Mouse (Mus musculus): ENCODE data around the gene Ppp1r17. TPM values are rescaled to one million over a fixed set of nuclear protein-coding genes. Genes with fewer than 3 reads are reported as not detected.

The Ppp1r17 gene
- not detected in 2 replicates for polyA plus RNA-seq (2012; ENCODE audit: insufficient read depth, insufficient read length, missing spikeins)

GRCm38 (mm10) chr6:56017291-56017994, at the start of gene Ppp1r17:
Gene Ppp1r17 (plus strand): TSS chr6:56017497.
- Histone ChIP-seq H3K27ac (replicated peaks; ENCODE audit: low read depth, low read length) (no peak within 1 kb of the TSS), H3K4me3 (ENCODE audit: insufficient read depth, low read depth, low read length) (no peak within 1 kb of the TSS), H3K4me1 (ENCODE audit: control insufficient read depth, insufficient read depth, insufficient read length, low read length) (no peaks in the 10 kb centered on the region)

- H3K4me1 ChIP-seq (ENCODE audit: control insufficient read depth, insufficient read depth, insufficient read length, low read length), result no peaks in the 10 kb centered on the region
- H3K27ac ChIP-seq (replicated peaks; ENCODE audit: low read depth, low read length), result no peak overlapping the region
- no peak overlapping the region for H3K4me3 ChIP-seq (ENCODE audit: insufficient read depth, low read depth, low read length)
These were observed 44.3 kb upstream of the Ppp1r17 start for GRCm38 (mm10) chr6:55972998-55973397.

- no peaks in the 10 kb centered on the region for H3K4me1 ChIP-seq (ENCODE audit: control insufficient read depth, insufficient read depth, insufficient read length, low read length)
- no peak overlapping the region for H3K4me3 ChIP-seq (ENCODE audit: insufficient read depth, low read depth, low read length)
- H3K27ac ChIP-seq (replicated peaks; ENCODE audit: low read depth, low read length), result no peak overlapping the region
These were observed 37.5 kb upstream of the Ppp1r17 start for GRCm38 (mm10) chr6:55979766-55980165.

GRCm38 (mm10) chr6:56008711-56009110, 8.6 kb upstream of the Ppp1r17 start:
- H3K27ac ChIP-seq (replicated peaks; ENCODE audit: low read depth, low read length), result no peak overlapping the region
- H3K4me3 ChIP-seq (ENCODE audit: insufficient read depth, low read depth, low read length), result no peak overlapping the region
- no peaks in the 10 kb centered on the region for H3K4me1 ChIP-seq (ENCODE audit: control insufficient read depth, insufficient read depth, insufficient read length, low read length)

GRCm38 (mm10) chr6:56012384-56012783, 4.9 kb upstream of the Ppp1r17 start:
- H3K27ac ChIP-seq (replicated peaks; ENCODE audit: low read depth, low read length), result no peak overlapping the region
- H3K4me3 ChIP-seq (ENCODE audit: insufficient read depth, low read depth, low read length), result no peak overlapping the region
- H3K4me1 ChIP-seq (ENCODE audit: control insufficient read depth, insufficient read depth, insufficient read length, low read length), result no peaks in the 10 kb centered on the region

- Histone ChIP-seq H3K4me1 (ENCODE audit: control insufficient read depth, insufficient read depth, insufficient read length, low read length) (no peaks in the 10 kb centered on the region), H3K4me3 (ENCODE audit: insufficient read depth, low read depth, low read length) (no peak overlapping the region), H3K27ac (replicated peaks; ENCODE audit: low read depth, low read length) (no peak overlapping the region)
These were observed 2.3 kb downstream of the Ppp1r17 start for GRCm38 (mm10) chr6:56019632-56020031.

- H3K4me3 ChIP-seq (ENCODE audit: insufficient read depth, low read depth, low read length), result no peak overlapping the region
- no peaks in the 10 kb centered on the region for H3K4me1 ChIP-seq (ENCODE audit: control insufficient read depth, insufficient read depth, insufficient read length, low read length)
- no peak overlapping the region for H3K27ac ChIP-seq (replicated peaks; ENCODE audit: low read depth, low read length)
These were observed 8.2 kb downstream of the Ppp1r17 start for GRCm38 (mm10) chr6:56025533-56025932.

- H3K4me3 ChIP-seq (ENCODE audit: insufficient read depth, low read depth, low read length), result no peak overlapping the region
- no peak overlapping the region for H3K27ac ChIP-seq (replicated peaks; ENCODE audit: low read depth, low read length)
- H3K4me1 ChIP-seq (ENCODE audit: control insufficient read depth, insufficient read depth, insufficient read length, low read length), result no peaks in the 10 kb centered on the region
These were observed 10.0 kb downstream of the Ppp1r17 start for GRCm38 (mm10) chr6:56027318-56027717.

GRCm38 (mm10) chr6:56027966-56028365, 10.7 kb downstream of the Ppp1r17 start:
- Histone ChIP-seq H3K4me1 (ENCODE audit: control insufficient read depth, insufficient read depth, insufficient read length, low read length) (no peaks in the 10 kb centered on the region), H3K27ac (replicated peaks; ENCODE audit: low read depth, low read length) (no peak overlapping the region), H3K4me3 (ENCODE audit: insufficient read depth, low read depth, low read length) (no peak overlapping the region)

- Histone ChIP-seq H3K4me3 (ENCODE audit: insufficient read depth, low read depth, low read length) (no peak overlapping the region), H3K4me1 (ENCODE audit: control insufficient read depth, insufficient read depth, insufficient read length, low read length) (no peaks in the 10 kb centered on the region), H3K27ac (replicated peaks; ENCODE audit: low read depth, low read length) (no peak overlapping the region)
These were observed 12.7 kb downstream of the Ppp1r17 start for GRCm38 (mm10) chr6:56029986-56030385.

GRCm38 (mm10) chr6:56032231-56032630, 14.9 kb downstream of the Ppp1r17 start:
- Histone ChIP-seq H3K4me1 (ENCODE audit: control insufficient read depth, insufficient read depth, insufficient read length, low read length) (no peaks in the 10 kb centered on the region), H3K27ac (replicated peaks; ENCODE audit: low read depth, low read length) (no peak overlapping the region), H3K4me3 (ENCODE audit: insufficient read depth, low read depth, low read length) (no peak overlapping the region)

GRCm38 (mm10) chr6:56035054-56035453, 17.8 kb downstream of the Ppp1r17 start:
- H3K4me3 ChIP-seq (ENCODE audit: insufficient read depth, low read depth, low read length), result no peak overlapping the region
- no peaks in the 10 kb centered on the region for H3K4me1 ChIP-seq (ENCODE audit: control insufficient read depth, insufficient read depth, insufficient read length, low read length)
- no peak overlapping the region for H3K27ac ChIP-seq (replicated peaks; ENCODE audit: low read depth, low read length)

- no peak overlapping the region for H3K4me3 ChIP-seq (ENCODE audit: insufficient read depth, low read depth, low read length)
- H3K27ac ChIP-seq (replicated peaks; ENCODE audit: low read depth, low read length), result no peak overlapping the region
- H3K4me1 ChIP-seq (ENCODE audit: control insufficient read depth, insufficient read depth, insufficient read length, low read length), result no peaks in the 10 kb centered on the region
These were observed 22.3 kb downstream of the Ppp1r17 start for GRCm38 (mm10) chr6:56039476-56040055.

GRCm38 (mm10) chr6:56044270-56044669, 27.0 kb downstream of the Ppp1r17 start:
- no peak overlapping the region for H3K4me3 ChIP-seq (ENCODE audit: insufficient read depth, low read depth, low read length)
- H3K4me1 ChIP-seq (ENCODE audit: control insufficient read depth, insufficient read depth, insufficient read length, low read length), result no peaks in the 10 kb centered on the region

GRCm38 (mm10) chr6:56044716-56045115, 27.4 kb downstream of the Ppp1r17 start:
- no peak overlapping the region for H3K27ac ChIP-seq (replicated peaks; ENCODE audit: low read depth, low read length)
- no peak overlapping the region for H3K4me3 ChIP-seq (ENCODE audit: insufficient read depth, low read depth, low read length)
- H3K4me1 ChIP-seq (ENCODE audit: control insufficient read depth, insufficient read depth, insufficient read length, low read length), result no peaks in the 10 kb centered on the region

More at GRCm38 (mm10) chr6:56044270-56044669, 27.0 kb downstream of the Ppp1r17 start:
- H3K27ac ChIP-seq (replicated peaks; ENCODE audit: low read depth, low read length), result no peak overlapping the region

GRCm38 (mm10) chr6:56048580-56048979, 31.3 kb downstream of the Ppp1r17 start:
- H3K4me3 ChIP-seq (ENCODE audit: insufficient read depth, low read depth, low read length), result no peak overlapping the region
- H3K4me1 ChIP-seq (ENCODE audit: control insufficient read depth, insufficient read depth, insufficient read length, low read length), result no peaks in the 10 kb centered on the region
- H3K27ac ChIP-seq (replicated peaks; ENCODE audit: low read depth, low read length), result no peak overlapping the region

Data from brown adipose tissue, adult 24 weeks (tissue).